Mouse (Mus musculus): ENCODE results near the gene Ptprg. TPM values are rescaled to one million over a fixed set of nuclear protein-coding genes. Genes with fewer than 3 reads are reported as not detected.
"Not testable (repeated sequence)": the region's sequence is repeated elsewhere in the genome, so short reads cannot be mapped to it uniquely, and the experiment has no call there.

Gene Ptprg
- polyA plus RNA-seq, 1 experiment = 48.6 TPM

- DNase-seq (ENCODE audit: low read depth) = no peak
- no peak for TF ChIP-seq POLR2A (IDR thresholded peaks at IDR 0.05; ENCODE audit: borderline replicate concordance, extremely low read depth, insufficient read depth, insufficient read length, poor library complexity, severe bottlenecking)
- TF ChIP-seq CTCF (IDR thresholded peaks at IDR 0.05; ENCODE audit: borderline replicate concordance, extremely low read depth, insufficient read depth, insufficient read length) = no peak
Measured at GRCm38 (mm10) chr14:12206138-12206537, 652.8 kb downstream of the Ptprg start.

GRCm38 (mm10) chr14:12208554-12208953 is 655.2 kb downstream of the Ptprg start:
- no peak for DNase-seq (ENCODE audit: low read depth)
- peak; percentile 54; the same call in 1 of the 2 replicates for TF ChIP-seq CTCF (IDR thresholded peaks at IDR 0.05; ENCODE audit: borderline replicate concordance, extremely low read depth, insufficient read depth, insufficient read length)
- no peak for TF ChIP-seq POLR2A (IDR thresholded peaks at IDR 0.05; ENCODE audit: borderline replicate concordance, extremely low read depth, insufficient read depth, insufficient read length, poor library complexity, severe bottlenecking)

GRCm38 (mm10) chr14:12218544-12219150 is 665.3 kb downstream of the Ptprg start:
- peak; percentile 85 for DNase-seq (ENCODE audit: low read depth)
- TF ChIP-seq POLR2A (IDR thresholded peaks at IDR 0.05; ENCODE audit: borderline replicate concordance, extremely low read depth, insufficient read depth, insufficient read length, poor library complexity, severe bottlenecking) = no peak
- TF ChIP-seq CTCF (IDR thresholded peaks at IDR 0.05; ENCODE audit: borderline replicate concordance, extremely low read depth, insufficient read depth, insufficient read length) = no peak

GRCm38 (mm10) chr14:12219877-12220276 is 666.5 kb downstream of the Ptprg start:
- DNase-seq (ENCODE audit: low read depth) = peak; percentile 82
- TF ChIP-seq POLR2A (IDR thresholded peaks at IDR 0.05; ENCODE audit: borderline replicate concordance, extremely low read depth, insufficient read depth, insufficient read length, poor library complexity, severe bottlenecking) (no peak), CTCF (IDR thresholded peaks at IDR 0.05; ENCODE audit: borderline replicate concordance, extremely low read depth, insufficient read depth, insufficient read length) (no peak)

GRCm38 (mm10) chr14:12220540-12220939 is 667.2 kb downstream of the Ptprg start:
- TF ChIP-seq POLR2A (IDR thresholded peaks at IDR 0.05; ENCODE audit: borderline replicate concordance, extremely low read depth, insufficient read depth, insufficient read length, poor library complexity, severe bottlenecking) = no peak
- no peak for TF ChIP-seq CTCF (IDR thresholded peaks at IDR 0.05; ENCODE audit: borderline replicate concordance, extremely low read depth, insufficient read depth, insufficient read length)
- peak; percentile 85 for DNase-seq (ENCODE audit: low read depth)

- DNase-seq (ENCODE audit: low read depth) = peak; percentile 59
- TF ChIP-seq POLR2A (IDR thresholded peaks at IDR 0.05; ENCODE audit: borderline replicate concordance, extremely low read depth, insufficient read depth, insufficient read length, poor library complexity, severe bottlenecking) (no peak), CTCF (IDR thresholded peaks at IDR 0.05; ENCODE audit: borderline replicate concordance, extremely low read depth, insufficient read depth, insufficient read length) (no peak)
Measured at GRCm38 (mm10) chr14:12221571-12221970, 668.2 kb downstream of the Ptprg start.

- TF ChIP-seq POLR2A (IDR thresholded peaks at IDR 0.05; ENCODE audit: borderline replicate concordance, extremely low read depth, insufficient read depth, insufficient read length, poor library complexity, severe bottlenecking) (no peak), CTCF (IDR thresholded peaks at IDR 0.05; ENCODE audit: borderline replicate concordance, extremely low read depth, insufficient read depth, insufficient read length) (no peak)
- DNase-seq (ENCODE audit: low read depth) = no peak
Measured at GRCm38 (mm10) chr14:12243726-12244125, 690.4 kb downstream of the Ptprg start.

- DNase-seq (ENCODE audit: low read depth) = no peak
- TF ChIP-seq POLR2A (IDR thresholded peaks at IDR 0.05; ENCODE audit: borderline replicate concordance, extremely low read depth, insufficient read depth, insufficient read length, poor library complexity, severe bottlenecking) (no peak), CTCF (IDR thresholded peaks at IDR 0.05; ENCODE audit: borderline replicate concordance, extremely low read depth, insufficient read depth, insufficient read length) (no peak)
Measured at GRCm38 (mm10) chr14:12276031-12276430, 722.7 kb downstream of the Ptprg start.

GRCm38 (mm10) chr14:12283641-12284040 is 730.3 kb downstream of the Ptprg start, which contains the start of gene Gm49355:
TSS of gene Gm49355 (plus strand) at chr14:12283976.
- DNase-seq (ENCODE audit: low read depth) = no peak
- TF ChIP-seq CTCF (IDR thresholded peaks at IDR 0.05; ENCODE audit: borderline replicate concordance, extremely low read depth, insufficient read depth, insufficient read length) (no peak), POLR2A (IDR thresholded peaks at IDR 0.05; ENCODE audit: borderline replicate concordance, extremely low read depth, insufficient read depth, insufficient read length, poor library complexity, severe bottlenecking) (no peak)

- peak; percentile 39; the same call in 1 of the 2 replicates for TF ChIP-seq POLR2A (IDR thresholded peaks at IDR 0.05; ENCODE audit: borderline replicate concordance, extremely low read depth, insufficient read depth, insufficient read length, poor library complexity, severe bottlenecking)
- TF ChIP-seq CTCF (IDR thresholded peaks at IDR 0.05; ENCODE audit: borderline replicate concordance, extremely low read depth, insufficient read depth, insufficient read length) = no peak
- DNase-seq (ENCODE audit: low read depth) = peak; percentile 95
Measured at GRCm38 (mm10) chr14:12284141-12284912, 731.0 kb downstream of the Ptprg start, which contains the start of gene 3830406C13Rik. TSS of gene 3830406C13Rik (plus strand) at chr14:12284173.

GRCm38 (mm10) chr14:12289747-12290146 is 736.4 kb downstream of the Ptprg start:
- not testable (repeated sequence) for DNase-seq (ENCODE audit: low read depth)

Other genes starting within 250 kb of the Ptprg start
- gene Gm3839, start 196.8 kb upstream of the Ptprg start, polyA plus RNA-seq (2012; rRNA removed) = 0.40 TPM in 2 replicates